Mouse (Mus musculus) MEL-GATA-1-ER (cell line): ENCODE data around the gene Omt2b.
A peak's percentile ranks its signal among the peaks of the same experiment; 100 is the strongest.
"Not testable (repeated sequence)": the region's sequence is repeated elsewhere in the genome, so short reads cannot be mapped to it uniquely, and the experiment has no call there.

ENCODE experiments used
- DNase-seq: peaks from one replicate; pipeline ENCODE4 v3.0.0-alpha.2; 2012; ENCODE audit warnings: low read depth; ENCODE audit errors: extremely low read depth

The Omt2b gene

GRCm38 (mm10) chr9:78327289-78327688 is at the start of gene Omt2b:
Omt2b (plus strand) TSS chr9:78327589.
- not testable (repeated sequence) for DNase-seq

- not testable (repeated sequence) for DNase-seq
Measured at GRCm38 (mm10) chr9:78282002-78282711, 45.2 kb upstream of the Omt2b start.

GRCm38 (mm10) chr9:78289063-78289462 is 38.3 kb upstream of the Omt2b start:
- DNase-seq, result not testable (repeated sequence)

- DNase-seq, result not testable (repeated sequence)
Measured at GRCm38 (mm10) chr9:78289723-78290122, 37.7 kb upstream of the Omt2b start, which contains the start of gene Gm10639. Gm10639 (plus strand) TSS chr9:78289923.

GRCm38 (mm10) chr9:78292462-78292861 is 34.9 kb upstream of the Omt2b start:
- DNase-seq, result not testable (repeated sequence)

- DNase-seq, result not testable (repeated sequence)
Measured at GRCm38 (mm10) chr9:78293683-78294082, 33.7 kb upstream of the Omt2b start.

GRCm38 (mm10) chr9:78294781-78295180 is 32.6 kb upstream of the Omt2b start:
- DNase-seq, result not testable (repeated sequence)

GRCm38 (mm10) chr9:78296089-78296488 is 31.3 kb upstream of the Omt2b start:
- DNase-seq, result peak; percentile 14

- no peak for DNase-seq
Measured at GRCm38 (mm10) chr9:78298232-78298631, 29.2 kb upstream of the Omt2b start.

- DNase-seq, result not testable (repeated sequence)
Measured at GRCm38 (mm10) chr9:78299143-78299542, 28.2 kb upstream of the Omt2b start.

- DNase-seq, result not testable (repeated sequence)
Measured at GRCm38 (mm10) chr9:78308122-78308521, 19.3 kb upstream of the Omt2b start.

- DNase-seq, result no peak
Measured at GRCm38 (mm10) chr9:78314696-78315095, 12.7 kb upstream of the Omt2b start, which contains the start of gene Omt2a. Omt2a (minus strand) TSS chr9:78314796.

- no peak for DNase-seq
Measured at GRCm38 (mm10) chr9:78319499-78319898, 7.9 kb upstream of the Omt2b start.

GRCm38 (mm10) chr9:78337050-78337449 is 9.7 kb downstream of the Omt2b start:
- DNase-seq, result not testable (repeated sequence)

GRCm38 (mm10) chr9:78340324-78340723 is 12.9 kb downstream of the Omt2b start:
- not testable (repeated sequence) for DNase-seq

- DNase-seq, result not testable (repeated sequence)
Measured at GRCm38 (mm10) chr9:78342494-78342893, 15.1 kb downstream of the Omt2b start.

GRCm38 (mm10) chr9:78343055-78343454 is 15.7 kb downstream of the Omt2b start:
- not testable (repeated sequence) for DNase-seq

- DNase-seq, result not testable (repeated sequence)
Measured at GRCm38 (mm10) chr9:78345235-78345634, 17.8 kb downstream of the Omt2b start.

- peak; percentile 85 for DNase-seq
Measured at GRCm38 (mm10) chr9:78347004-78347403, 19.6 kb downstream of the Omt2b start.

GRCm38 (mm10) chr9:78348206-78349004 is 21.0 kb downstream of the Omt2b start:
- DNase-seq, result not testable (repeated sequence)

GRCm38 (mm10) chr9:78349141-78349540 is 21.8 kb downstream of the Omt2b start:
- not testable (repeated sequence) for DNase-seq

GRCm38 (mm10) chr9:78350007-78350406 is 22.6 kb downstream of the Omt2b start:
- not testable (repeated sequence) for DNase-seq
